Mouse (Mus musculus): ENCODE results near the gene Hoxd8. TPM values are rescaled to one million over a fixed set of nuclear protein-coding genes. Genes with fewer than 3 reads are reported as not detected.

Gene Hoxd8
- polyA plus RNA-seq, 1 experiment from 2014 or later: not detected

DNA sequence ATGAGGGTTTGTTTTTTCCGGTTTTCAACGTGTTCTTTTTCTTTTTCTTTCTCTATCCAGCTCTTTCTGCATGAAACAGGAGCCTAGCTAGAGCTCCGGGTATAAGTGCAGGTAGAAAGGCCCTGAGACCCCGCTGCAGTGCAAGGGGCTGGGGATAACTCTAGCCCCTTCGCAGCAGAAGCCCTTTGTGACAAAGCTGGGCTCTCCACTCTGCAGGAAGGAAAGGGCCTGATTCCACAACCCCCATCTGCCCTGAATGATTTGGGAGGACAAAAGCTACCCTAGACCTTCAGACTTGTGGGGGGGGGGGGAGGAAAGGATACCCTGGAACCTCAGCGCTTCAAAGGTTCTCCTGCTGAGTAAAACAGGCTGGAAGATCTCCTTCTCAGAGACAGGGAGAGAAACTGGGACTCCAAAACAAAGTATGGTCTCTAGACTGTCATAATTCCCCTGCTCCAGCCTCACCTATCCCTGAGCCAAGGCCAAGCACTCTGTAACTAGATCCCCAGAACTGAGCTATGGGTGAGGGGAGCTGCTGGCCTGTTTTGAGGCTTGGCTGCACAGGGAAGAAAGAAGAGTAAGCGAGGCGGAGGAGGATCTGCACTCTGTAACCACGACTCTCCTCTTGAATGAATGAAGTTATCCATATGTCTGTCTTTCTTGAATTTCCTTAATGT is 27.9 kb upstream of the Hoxd8 start:
- WGBS (ENCODE audit: missing documents): 13% methylated on average over 9 of the region's 9 CpGs
- no peak overlapping the region for H3K27ac ChIP-seq
- H3K79me2 ChIP-seq (ENCODE audit: inconsistent target): no peaks in the 10 kb centered on the region
- no peaks in the 10 kb centered on the region for H3K36me3 ChIP-seq (ENCODE audit: inconsistent target)
- H3K4me3 ChIP-seq (ENCODE audit: inconsistent target): no peak overlapping the region

DNA sequence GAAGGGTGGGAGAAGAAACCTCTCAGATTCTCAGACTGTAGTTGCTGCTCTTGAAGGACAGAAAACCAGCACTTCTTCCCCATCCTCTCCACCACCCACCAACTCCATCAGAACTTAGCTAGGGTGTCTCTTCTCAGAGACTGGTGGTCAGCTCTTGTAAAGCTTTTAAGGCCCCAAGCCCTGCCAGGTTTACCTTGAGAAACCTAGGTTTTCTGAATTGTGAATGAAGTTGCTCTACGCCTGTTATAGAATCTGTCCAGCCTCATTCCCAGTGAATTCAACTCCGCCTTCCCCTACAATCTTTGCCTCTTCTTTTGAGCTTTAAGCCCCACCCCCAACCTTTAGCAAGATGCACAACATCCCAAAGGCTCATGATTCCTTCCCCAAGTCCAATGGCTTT is 27.3 kb upstream of the Hoxd8 start:
- 46% methylated on average over 2 of the region's 2 CpGs for WGBS (ENCODE audit: missing documents)
- Histone ChIP-seq H3K4me3 (ENCODE audit: inconsistent target) (no peak overlapping the region), H3K79me2 (ENCODE audit: inconsistent target) (no peaks in the 10 kb centered on the region), H3K36me3 (ENCODE audit: inconsistent target) (no peaks in the 10 kb centered on the region), H3K27ac (no peak overlapping the region)

DNA sequence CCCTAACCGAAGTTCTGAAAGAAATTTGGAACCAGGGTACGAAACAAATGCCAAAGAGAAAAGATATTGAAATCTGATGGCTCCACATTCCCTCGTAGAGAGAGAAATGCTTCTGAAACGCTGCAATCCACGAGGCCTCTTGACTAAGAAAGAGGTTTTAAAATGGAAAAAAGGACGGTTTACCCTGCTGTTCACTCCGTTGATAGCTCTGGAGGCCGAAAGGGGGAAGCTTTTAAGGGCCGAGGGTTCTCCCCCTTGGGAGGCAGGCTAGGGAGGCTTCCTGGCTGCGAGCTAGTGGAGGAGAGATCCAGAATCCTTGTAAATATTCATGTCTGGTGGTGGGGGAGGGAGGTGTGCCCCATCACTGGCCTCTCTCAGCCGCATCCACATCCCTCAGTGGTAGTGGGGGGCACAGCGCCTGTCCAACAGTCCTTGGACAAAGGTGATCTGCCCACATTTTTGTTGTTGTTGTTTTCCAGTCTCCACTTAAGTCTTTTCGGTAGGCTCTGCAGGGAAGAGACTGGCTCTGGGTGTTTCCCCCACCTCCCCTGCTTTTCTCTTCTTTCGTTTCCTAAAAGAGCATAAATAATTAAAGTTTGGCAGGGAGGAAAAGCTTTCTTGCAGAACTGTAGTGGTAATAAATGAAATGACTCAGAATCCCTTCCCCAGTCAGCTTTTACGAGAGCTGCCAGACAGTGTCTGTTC is 25.4 kb upstream of the Hoxd8 start, which contains the start of gene Hoxd11:
Hoxd11 (plus strand) TSS at position 667 of the 705 bp plus-strand sequence.
- Histone ChIP-seq H3K79me2 (ENCODE audit: inconsistent target) (no peaks in the 10 kb centered on the region), H3K36me3 (ENCODE audit: inconsistent target) (no peaks in the 10 kb centered on the region), H3K27ac (no peak within 1 kb of the TSS), H3K4me3 (ENCODE audit: inconsistent target) (no peak within 1 kb of the TSS)
- WGBS (ENCODE audit: missing documents): 5% methylated on average over 15 of the region's 15 CpGs

DNA sequence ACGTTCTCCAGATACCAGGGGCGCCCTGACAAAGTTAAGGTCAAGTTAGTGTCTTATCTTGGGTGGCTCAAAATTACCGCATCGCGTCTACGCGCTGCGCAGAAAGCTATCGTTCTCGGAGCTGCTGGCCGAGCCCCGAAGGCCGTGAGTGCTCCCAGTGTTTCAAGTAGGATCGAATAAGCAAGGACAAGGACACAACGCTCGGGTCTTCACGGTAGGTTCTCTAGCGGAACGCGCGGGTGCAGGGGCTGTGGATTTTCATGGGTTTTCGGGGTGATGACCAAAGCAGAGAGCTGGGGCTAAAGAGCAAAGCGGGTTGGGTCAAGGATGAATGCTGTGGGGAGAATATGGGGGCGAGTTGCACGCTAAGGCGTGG is 24.8 kb upstream of the Hoxd8 start:
- WGBS (ENCODE audit: missing documents): 4% methylated on average over 26 of the region's 26 CpGs
- Histone ChIP-seq H3K4me3 (ENCODE audit: inconsistent target) (no peak overlapping the region), H3K79me2 (ENCODE audit: inconsistent target) (no peaks in the 10 kb centered on the region), H3K27ac (no peak overlapping the region), H3K36me3 (ENCODE audit: inconsistent target) (no peaks in the 10 kb centered on the region)

DNA sequence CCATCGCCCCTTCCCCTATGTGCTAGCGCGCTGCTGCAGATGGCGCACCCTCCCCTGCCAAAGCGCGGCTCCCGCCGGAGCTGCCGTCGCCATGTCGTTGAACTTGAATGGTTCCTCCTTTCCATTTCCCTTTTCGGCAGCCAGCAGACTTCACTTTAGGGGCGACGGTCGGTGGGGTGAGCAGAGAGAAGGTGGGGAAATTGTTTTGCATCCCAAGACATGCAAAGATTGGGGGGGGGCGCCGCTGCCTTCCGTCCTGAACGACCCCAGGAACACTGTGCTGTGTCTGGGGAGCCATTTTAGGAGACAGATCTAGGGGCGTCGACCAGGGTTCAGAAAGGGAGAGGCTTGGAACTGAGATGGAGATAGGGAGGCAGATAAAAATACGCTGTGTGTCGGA is 24.4 kb upstream of the Hoxd8 start:
- H3K4me3 ChIP-seq (ENCODE audit: inconsistent target): no peak overlapping the region
- H3K79me2 ChIP-seq (ENCODE audit: inconsistent target): no peaks in the 10 kb centered on the region
- 7% methylated on average over 23 of the region's 23 CpGs for WGBS (ENCODE audit: missing documents)

DNA sequence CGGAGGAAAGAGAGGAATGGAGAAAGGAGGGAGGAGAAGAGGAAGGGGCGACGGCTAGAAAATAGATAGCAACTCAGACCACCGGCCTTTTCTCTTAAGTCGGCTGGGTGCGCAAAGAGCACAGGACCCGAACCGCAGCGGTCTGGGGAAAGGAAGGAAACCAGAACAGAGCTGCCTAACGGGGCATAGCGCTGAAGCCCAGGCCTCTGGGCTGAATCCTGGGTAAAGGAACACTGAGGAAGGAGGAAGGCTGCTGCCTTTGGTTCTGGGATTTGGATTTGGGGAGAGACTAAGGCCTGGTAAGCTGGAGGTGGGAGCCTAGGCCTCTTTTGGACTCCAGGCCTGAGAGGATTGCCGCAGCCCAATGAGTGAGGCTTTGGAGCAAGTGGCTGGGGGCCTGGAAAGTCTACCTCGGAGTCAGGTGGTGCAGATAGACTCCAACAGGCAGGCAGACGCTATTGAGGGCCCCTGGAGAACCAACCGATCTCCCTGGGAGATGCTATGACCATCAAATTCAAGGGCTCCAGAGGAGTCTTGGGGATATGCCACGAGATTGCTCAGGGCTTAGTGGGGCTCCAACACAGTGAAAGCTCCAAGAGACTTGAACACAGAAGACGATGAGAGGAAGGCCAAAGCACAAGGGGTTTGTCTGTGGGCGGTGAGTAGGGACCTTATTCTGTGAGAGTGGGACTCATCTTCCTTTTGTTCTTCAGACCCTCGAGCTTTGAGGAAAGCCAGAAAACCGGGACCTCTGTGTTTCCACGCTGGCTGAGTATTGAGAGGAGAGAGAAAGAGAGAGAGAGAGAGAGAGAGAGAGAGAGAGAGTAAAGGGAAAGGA is 23.6 kb upstream of the Hoxd8 start:
- Histone ChIP-seq H3K36me3 (ENCODE audit: inconsistent target) (no peaks in the 10 kb centered on the region), H3K4me3 (ENCODE audit: inconsistent target) (no peak overlapping the region), H3K79me2 (ENCODE audit: inconsistent target) (no peaks in the 10 kb centered on the region), H3K27ac (no peak overlapping the region)
- 8% methylated on average over 21 of the region's 21 CpGs for WGBS (ENCODE audit: missing documents)

More for the DNA sequence above, 24.4 kb upstream of the Hoxd8 start:
- Histone ChIP-seq H3K36me3 (ENCODE audit: inconsistent target) (no peaks in the 10 kb centered on the region), H3K27ac (no peak overlapping the region)

DNA sequence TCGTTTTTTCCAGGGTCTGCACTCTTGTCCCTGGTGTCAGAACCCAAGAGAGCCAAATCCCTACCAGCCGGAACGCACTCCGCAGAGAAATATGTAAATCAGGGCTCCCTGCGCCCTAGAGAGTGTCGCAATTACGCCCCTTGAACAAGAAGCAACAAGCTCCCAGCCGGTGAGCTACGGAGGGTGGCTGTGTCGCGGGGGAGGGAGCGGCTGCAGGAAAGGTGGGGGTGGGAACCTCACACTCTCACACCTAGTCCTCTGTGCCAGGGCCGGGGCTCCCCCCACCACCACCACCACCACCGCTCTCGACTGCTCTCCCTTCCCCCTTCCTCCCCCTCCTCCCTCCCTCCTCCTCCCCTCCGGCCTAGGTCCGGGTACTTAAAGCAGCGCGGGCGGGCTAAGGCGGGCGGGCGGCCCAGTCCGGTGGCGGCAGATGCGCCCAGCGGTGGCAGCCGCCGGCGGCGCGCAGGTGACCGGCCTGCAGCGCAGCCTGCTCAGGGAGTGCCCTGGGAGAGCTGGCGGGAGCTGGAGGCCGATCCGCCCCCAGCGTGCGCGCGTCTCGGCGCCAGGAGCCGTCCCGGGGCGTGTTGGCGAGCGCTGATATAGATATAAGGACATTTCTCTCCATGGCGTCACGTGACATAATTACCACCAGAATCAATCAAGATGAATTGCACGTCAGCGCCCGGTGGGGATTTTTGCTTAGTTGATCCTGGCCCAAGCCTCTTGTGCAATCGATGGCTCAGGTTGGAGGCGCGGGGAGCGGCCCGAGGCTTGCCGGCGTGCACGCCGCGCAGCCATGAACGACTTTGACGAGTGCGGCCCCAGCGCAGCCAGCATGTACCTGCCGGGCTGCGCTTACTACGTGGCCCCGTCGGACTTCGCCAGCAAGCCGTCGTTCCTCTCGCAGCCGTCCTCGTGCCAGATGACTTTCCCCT is 22.6 kb upstream of the Hoxd8 start:
- H3K36me3 ChIP-seq (ENCODE audit: inconsistent target): no peaks in the 10 kb centered on the region
- no peak overlapping the region for H3K4me3 ChIP-seq (ENCODE audit: inconsistent target)
- WGBS (ENCODE audit: missing documents): 6% methylated on average over 75 of the region's 78 CpGs
- H3K79me2 ChIP-seq (ENCODE audit: inconsistent target): no peaks in the 10 kb centered on the region
- no peak overlapping the region for H3K27ac ChIP-seq

DNA sequence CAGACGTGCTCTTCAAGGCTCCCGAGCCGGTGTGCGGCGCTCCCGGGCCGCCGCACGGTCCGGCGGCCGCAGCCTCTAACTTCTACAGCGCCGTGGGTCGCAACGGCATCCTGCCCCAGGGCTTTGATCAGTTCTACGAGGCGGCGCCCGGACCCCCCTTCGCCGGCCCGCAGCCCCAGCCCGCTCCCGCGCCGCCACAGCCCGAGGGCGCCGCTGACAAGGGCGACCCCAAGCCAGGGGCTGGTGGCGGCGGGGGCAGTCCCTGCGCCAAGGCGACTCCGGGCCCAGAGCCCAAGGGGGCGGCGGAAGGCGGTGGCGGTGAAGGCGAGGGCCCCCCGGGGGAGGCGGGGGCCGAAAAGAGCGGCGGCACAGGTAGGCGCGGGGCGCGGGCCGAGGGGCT is 21.6 kb upstream of the Hoxd8 start:
- 4% methylated on average over 39 of the region's 51 CpGs for WGBS (ENCODE audit: missing documents)
- H3K79me2 ChIP-seq (ENCODE audit: inconsistent target): no peaks in the 10 kb centered on the region
- no peak overlapping the region for H3K27ac ChIP-seq
- H3K4me3 ChIP-seq (ENCODE audit: inconsistent target): no peak overlapping the region
- H3K36me3 ChIP-seq (ENCODE audit: inconsistent target): no peaks in the 10 kb centered on the region

DNA sequence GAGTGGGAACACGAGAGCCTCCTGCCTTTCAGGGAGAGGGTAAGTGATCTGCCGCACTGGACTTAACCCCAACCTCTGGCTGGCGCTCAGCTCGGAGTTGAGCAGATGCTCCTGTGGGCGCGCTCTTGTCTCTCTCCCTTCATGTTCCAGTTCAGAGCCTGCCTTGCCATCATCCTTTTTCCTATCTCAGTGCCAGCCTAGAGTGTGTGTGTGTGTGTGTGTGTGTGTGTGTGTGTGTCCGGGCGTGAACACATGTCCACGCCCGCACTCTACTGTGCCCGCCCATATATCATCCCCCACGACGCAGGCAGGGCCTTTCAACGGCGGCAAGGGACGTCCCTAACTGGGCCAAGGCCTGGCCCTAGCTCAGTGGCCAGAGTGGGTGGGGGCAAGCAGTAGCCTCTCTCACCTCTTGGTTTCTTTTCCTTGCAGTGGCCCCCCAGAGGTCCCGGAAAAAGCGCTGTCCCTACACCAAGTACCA is 20.9 kb upstream of the Hoxd8 start:
- no peaks in the 10 kb centered on the region for H3K36me3 ChIP-seq (ENCODE audit: inconsistent target)
- WGBS (ENCODE audit: missing documents): 8% methylated on average over 18 of the region's 18 CpGs
- H3K27ac ChIP-seq: no peak overlapping the region
- H3K4me3 ChIP-seq (ENCODE audit: inconsistent target): no peak overlapping the region
- no peaks in the 10 kb centered on the region for H3K79me2 ChIP-seq (ENCODE audit: inconsistent target)

DNA sequence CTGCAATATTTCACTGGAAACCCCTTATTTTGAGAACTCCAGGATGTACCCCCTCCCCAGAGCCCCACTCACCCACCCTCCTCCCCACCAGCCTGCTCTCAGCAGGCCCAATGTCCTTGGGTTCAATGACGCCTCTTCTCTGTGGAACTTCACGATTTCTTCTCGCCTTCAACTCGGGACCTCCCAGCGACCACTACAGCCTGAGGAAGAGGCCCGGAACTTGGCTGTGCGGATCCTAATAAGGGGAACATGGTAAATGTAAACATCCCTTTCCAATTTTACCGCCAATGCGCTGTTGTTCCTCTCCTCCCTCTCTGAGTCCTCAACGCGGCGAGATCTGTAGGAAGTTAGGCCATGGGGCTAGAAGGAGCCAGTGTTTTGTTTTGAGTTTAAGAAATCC is 20.3 kb upstream of the Hoxd8 start:
- H3K36me3 ChIP-seq (ENCODE audit: inconsistent target): no peaks in the 10 kb centered on the region
- WGBS (ENCODE audit: missing documents): 8% methylated on average over 12 of the region's 12 CpGs
- H3K79me2 ChIP-seq (ENCODE audit: inconsistent target): no peaks in the 10 kb centered on the region
- H3K27ac ChIP-seq: no peak overlapping the region
- no peak overlapping the region for H3K4me3 ChIP-seq (ENCODE audit: inconsistent target)

DNA sequence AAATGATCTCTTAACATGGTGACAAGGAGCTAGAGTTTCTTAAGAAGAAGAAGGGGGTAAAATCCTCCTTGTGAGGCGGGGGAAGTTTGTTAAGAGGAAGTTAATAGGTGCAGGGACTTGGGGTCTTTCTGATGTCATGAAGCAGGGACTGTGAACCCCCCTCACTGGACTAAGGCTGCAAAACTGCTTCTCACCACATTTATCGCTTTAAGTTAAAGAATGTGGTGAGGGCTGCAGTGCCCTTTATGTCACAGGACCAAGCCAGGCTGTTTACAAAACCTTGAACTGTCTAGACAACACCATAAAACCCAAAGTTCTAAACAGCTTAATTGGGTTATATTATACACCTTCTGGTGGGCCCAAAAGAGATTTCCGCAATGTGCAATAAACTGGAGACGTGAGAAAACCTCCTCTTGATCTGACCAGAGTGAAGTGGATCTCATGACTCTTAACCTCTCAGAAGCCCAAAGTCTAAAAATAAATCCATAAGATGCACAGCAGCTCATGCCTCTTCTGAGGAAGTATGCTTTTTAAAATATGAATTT is 19.3 kb upstream of the Hoxd8 start:
- Histone ChIP-seq H3K4me3 (ENCODE audit: inconsistent target) (no peak overlapping the region), H3K36me3 (ENCODE audit: inconsistent target) (no peaks in the 10 kb centered on the region), H3K79me2 (ENCODE audit: inconsistent target) (no peaks in the 10 kb centered on the region), H3K27ac (no peak overlapping the region)
- WGBS (ENCODE audit: missing documents): 41% methylated on average over 4 of the region's 4 CpGs

DNA sequence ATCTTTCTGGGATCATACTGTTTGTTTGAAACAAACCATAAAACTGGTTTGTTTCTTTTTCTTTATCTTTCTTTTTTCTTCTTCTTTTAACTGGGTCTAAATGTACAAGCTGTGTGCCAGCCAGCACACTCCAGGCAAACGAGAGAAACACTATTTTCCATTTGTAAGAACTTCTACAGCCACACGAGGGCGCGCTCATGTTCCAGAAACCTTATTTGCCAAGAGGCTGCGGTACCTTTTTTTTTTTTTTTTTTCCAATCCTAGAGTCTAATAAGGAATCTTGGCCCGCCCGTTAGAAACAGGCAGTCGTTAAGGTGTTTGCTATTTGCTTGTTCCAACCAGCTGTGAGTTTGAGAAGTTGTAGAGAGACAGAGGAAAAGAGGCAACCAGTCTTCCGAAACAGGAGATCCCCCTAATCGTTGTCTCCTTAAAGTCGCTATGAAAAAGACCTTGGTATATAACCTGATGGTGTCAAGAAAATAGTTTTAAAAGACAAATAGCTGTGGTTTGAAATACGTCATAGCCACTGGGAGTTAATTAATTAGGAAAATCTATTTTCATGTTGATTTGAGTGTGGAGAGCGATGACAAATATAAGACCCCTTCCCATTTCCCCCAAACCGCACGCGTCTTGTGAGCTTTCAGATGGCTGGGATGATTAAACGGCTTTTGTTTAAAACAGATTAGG is 18.0 kb upstream of the Hoxd8 start:
- Histone ChIP-seq H3K79me2 (ENCODE audit: inconsistent target) (no peaks in the 10 kb centered on the region), H3K27ac (no peak overlapping the region), H3K36me3 (ENCODE audit: inconsistent target) (no peaks in the 10 kb centered on the region), H3K4me3 (ENCODE audit: inconsistent target) (no peak overlapping the region)
- WGBS (ENCODE audit: missing documents): 15% methylated on average over 17 of the region's 17 CpGs

DNA sequence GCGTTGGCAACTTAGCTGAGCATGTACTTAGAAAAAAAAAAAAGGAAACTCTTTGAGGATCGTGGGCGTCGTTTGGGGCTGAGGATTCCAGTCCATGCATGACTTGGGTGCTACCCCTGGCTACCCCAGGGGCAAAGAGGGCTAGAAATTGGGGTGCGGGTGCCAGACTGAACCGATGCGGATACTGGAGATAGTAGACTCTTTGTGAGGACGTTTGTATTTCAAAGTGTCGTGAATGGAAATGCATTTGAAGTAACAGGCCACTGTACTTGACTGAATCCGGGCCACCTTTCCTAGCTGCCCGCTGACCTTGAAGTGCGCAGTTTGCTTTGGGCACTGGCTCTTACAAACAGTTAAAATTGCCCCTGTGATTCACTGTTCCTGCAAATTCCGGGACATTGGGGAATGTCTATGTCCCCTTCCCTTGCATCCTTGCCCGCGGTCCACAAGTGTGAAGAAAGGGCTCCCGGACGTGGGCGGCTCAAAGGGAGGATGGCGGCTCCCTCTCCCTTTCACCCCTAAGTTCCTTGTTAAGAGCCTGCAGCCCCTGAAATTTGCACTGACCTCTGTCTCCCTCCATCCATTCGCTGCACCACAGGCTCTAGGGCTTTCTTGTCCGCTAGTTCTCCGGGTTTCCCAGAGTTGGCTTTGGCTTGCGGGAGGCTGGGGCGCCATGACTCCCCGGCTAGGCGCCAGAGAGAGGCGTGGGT is 17.3 kb upstream of the Hoxd8 start:
- 6% methylated on average over 26 of the region's 27 CpGs for WGBS (ENCODE audit: missing documents)
- Histone ChIP-seq H3K27ac (no peak overlapping the region), H3K4me3 (ENCODE audit: inconsistent target) (no peak overlapping the region), H3K79me2 (ENCODE audit: inconsistent target) (no peaks in the 10 kb centered on the region), H3K36me3 (ENCODE audit: inconsistent target) (no peaks in the 10 kb centered on the region)

All from macrophage (primary cell).